Mouse (Mus musculus) CH12.LX (cell line): ENCODE data around the gene Gm42417. TPM values are rescaled to one million over a fixed set of nuclear protein-coding genes. Genes with fewer than 3 reads are reported as not detected.
A peak's percentile ranks its signal among the peaks of the same experiment; 100 is the strongest.

Experiments
- DNase-seq: peaks from one replicate; pipeline ENCODE4 v3.0.0-alpha.2; 2013; ENCODE audit errors: extremely low read depth
- H3K27ac ChIP-seq: 2 replicates; pipeline ENCODE4 v1.5.1; 2012; ENCODE audit warnings: low read depth, mild to moderate bottlenecking, control low read depth, moderate library complexity; ENCODE audit not compliant: insufficient read depth
- H3K27me3 ChIP-seq: replicated peaks from 2 replicates; pipeline ENCODE3; 2012; ENCODE audit warnings: inconsistent platforms
- H3K36me3 ChIP-seq, 2 experiments: replicated peaks in 1 of 2; 2 replicates each; pipeline versions ENCODE3 to v1.6.1; 2012; ENCODE audit warnings: inconsistent platforms in 1 of 2, low read length in 1 of 2, mild to moderate bottlenecking in 1 of 2, mixed read lengths in 1 of 2, moderate library complexity in 1 of 2; ENCODE audit not compliant: control insufficient read depth in 1 of 2, insufficient read depth in 1 of 2
- H3K4me1 ChIP-seq, 2 experiments: 2 replicates each; pipeline ENCODE4 v1.6.1; 2012; ENCODE audit warnings: inconsistent platforms in 1 of 2, moderate library complexity in 1 of 2; ENCODE audit not compliant: insufficient read depth in 2 of 2, control insufficient read depth in 1 of 2
- H3K4me2 ChIP-seq: 2 replicates; pipeline ENCODE4 v1.6.1; 2012; ENCODE audit warnings: low read depth, mild to moderate bottlenecking, control low read depth; ENCODE audit not compliant: poor library complexity, insufficient read depth, severe bottlenecking
- H3K4me3 ChIP-seq, 3 experiments: fragments of 150-350 bp in 1 of 3; sonication (generic) in 1 of 3; replicated peaks in 1 of 3; 2 replicates each; pipeline versions ENCODE3 to v1.5.1; 2011 to 2012; ENCODE audit warnings: low read depth in 2 of 3, low read length in 2 of 3, mild to moderate bottlenecking in 2 of 3, moderate library complexity in 2 of 3, control low read depth in 1 of 3, improper control_type of control experiment in 1 of 3, inconsistent platforms in 1 of 3, mixed read lengths in 1 of 3; ENCODE audit not compliant: poor library complexity in 1 of 3
- H3K79me2 ChIP-seq: replicated peaks from 2 replicates; pipeline ENCODE4 v1.6.1; 2012; ENCODE audit warnings: mild to moderate bottlenecking, moderate library complexity; ENCODE audit not compliant: control insufficient read depth, poor library complexity, insufficient read depth, severe bottlenecking; ENCODE audit errors: extremely low read depth
- H3K9ac ChIP-seq: 2 replicates; pipeline ENCODE4 v1.6.1; 2012; ENCODE audit warnings: low read depth, mild to moderate bottlenecking, control low read depth, moderate library complexity; ENCODE audit not compliant: insufficient read depth
- H3K9me3 ChIP-seq: replicated peaks from 2 replicates; pipeline ENCODE3; 2012; ENCODE audit warnings: low read length, inconsistent platforms, mixed read lengths
- CHD2 ChIP-seq: IDR thresholded peaks from 2 replicates; pipeline ENCODE4 v1.6.1; 2011; ENCODE audit warnings: low read length, improper control_type of control experiment
- CTCF ChIP-seq, 2 experiments: IDR thresholded peaks in 1 of 2; conservative IDR thresholded peaks in 1 of 2; 2 replicates each; pipeline ENCODE4 v1.5.1; 2011 to 2012; ENCODE audit warnings: low read depth in 2 of 2, low read length in 2 of 2, improper control_type of control experiment in 1 of 2, inconsistent platforms in 1 of 2, mild to moderate bottlenecking in 1 of 2, moderate library complexity in 1 of 2
- EP300 ChIP-seq: IDR thresholded peaks from 2 replicates; pipeline ENCODE4 v1.6.1; 2011; ENCODE audit warnings: low read length, improper control_type of control experiment
- ETS1 ChIP-seq: conservative IDR thresholded peaks from 2 replicates; pipeline ENCODE4 v1.6.1; 2012; ENCODE audit warnings: low read depth, mild to moderate bottlenecking, inconsistent platforms, low read length, improper control_type of control experiment, moderate library complexity
- GABPA ChIP-seq: IDR thresholded peaks from 2 replicates; pipeline ENCODE4 v1.6.1; 2012; ENCODE audit warnings: low read depth, low read length, improper control_type of control experiment, inconsistent platforms; ENCODE audit not compliant: insufficient replicate concordance
- IRF4 ChIP-seq: IDR thresholded peaks from 2 replicates; pipeline ENCODE4 v1.6.1; 2014; ENCODE audit warnings: low read depth, mild to moderate bottlenecking, inconsistent platforms, low read length, improper control_type of control experiment
- JUND ChIP-seq: conservative IDR thresholded peaks from 2 replicates; pipeline ENCODE4 v1.6.1; 2011; ENCODE audit warnings: low read depth, low read length, improper control_type of control experiment
- KAT2A ChIP-seq: IDR thresholded peaks from 2 replicates; pipeline ENCODE4 v1.6.1; 2012; ENCODE audit warnings: low read length, improper control_type of control experiment, inconsistent platforms; ENCODE audit not compliant: insufficient replicate concordance
- MAFK ChIP-seq: IDR thresholded peaks from 2 replicates; pipeline ENCODE4 v1.6.1; 2011; ENCODE audit warnings: low read length, improper control_type of control experiment; ENCODE audit not compliant: insufficient replicate concordance
- MAX ChIP-seq: IDR thresholded peaks from 2 replicates; pipeline ENCODE4 v1.6.1; 2011; ENCODE audit warnings: low read length, improper control_type of control experiment
- MAZ ChIP-seq: IDR thresholded peaks from 2 replicates; pipeline ENCODE4 v1.6.1; 2012; ENCODE audit warnings: low read depth, mild to moderate bottlenecking, inconsistent platforms, low read length, improper control_type of control experiment, moderate library complexity
- MXI1 ChIP-seq: IDR thresholded peaks from 2 replicates; pipeline ENCODE4 v1.6.1; 2011; ENCODE audit warnings: mild to moderate bottlenecking, low read depth, low read length, improper control_type of control experiment
- MYC ChIP-seq: IDR thresholded peaks from 2 replicates; pipeline ENCODE4 v1.6.1; 2011; ENCODE audit warnings: low read depth, mild to moderate bottlenecking, improper control_type of control experiment, low read length
- NELFE ChIP-seq: IDR thresholded peaks from 2 replicates; pipeline ENCODE4 v1.6.1; 2011; ENCODE audit warnings: low read depth, low read length, improper control_type of control experiment
- RAD21 ChIP-seq: IDR thresholded peaks from 2 replicates; pipeline ENCODE4 v1.6.1; 2011; ENCODE audit warnings: low read depth, mild to moderate bottlenecking, low read length, improper control_type of control experiment, moderate library complexity
- SIN3A ChIP-seq: IDR thresholded peaks from 2 replicates; pipeline ENCODE4 v1.6.1; 2012; ENCODE audit warnings: low read length, improper control_type of control experiment, inconsistent platforms
- SMC3 ChIP-seq: IDR thresholded peaks from 2 replicates; pipeline ENCODE4 v1.6.1; 2011; ENCODE audit warnings: low read depth, low read length, improper control_type of control experiment
- TBP ChIP-seq: conservative IDR thresholded peaks from 2 replicates; pipeline ENCODE4 v1.6.1; 2011; ENCODE audit warnings: low read depth, low read length, improper control_type of control experiment
- TCF12 ChIP-seq: IDR thresholded peaks from 2 replicates; pipeline ENCODE4 v1.6.1; 2014; ENCODE audit warnings: low read depth, mild to moderate bottlenecking, inconsistent platforms, low read length, improper control_type of control experiment
- UBTF ChIP-seq: IDR thresholded peaks from 2 replicates; pipeline ENCODE4 v1.6.1; 2012; ENCODE audit warnings: low read depth, mild to moderate bottlenecking, inconsistent platforms, low read length, improper control_type of control experiment, moderate library complexity
- USF1 ChIP-seq: IDR thresholded peaks from 2 replicates; pipeline ENCODE4 v1.6.1; 2014; ENCODE audit warnings: low read depth, mild to moderate bottlenecking, inconsistent platforms, low read length, improper control_type of control experiment
- ZC3H11A ChIP-seq: IDR thresholded peaks from 2 replicates; pipeline ENCODE4 v1.6.1; 2012; ENCODE audit warnings: low read depth, mild to moderate bottlenecking, inconsistent platforms, low read length, improper control_type of control experiment
- ZNF384 ChIP-seq: IDR thresholded peaks from 2 replicates; pipeline ENCODE4 v1.6.1; 2012; ENCODE audit warnings: low read depth, low read length, improper control_type of control experiment, inconsistent platforms
- dilution Hi-C: fragments of 300-500 bp; cut with MboI; formaldehyde crosslinking; loops from 2 replicates; pipeline ENCODE4 v1.14.3; 2020; ENCODE audit warnings: low sequenced_read_pairs; ENCODE audit not compliant: extremely low pct_unique_long_range_greater_than_20kb, extremely low pct_ligation_motif_present
- in situ Hi-C: fragments of 300-500 bp; cut with MboI; formaldehyde crosslinking; loops from 3 replicates; pipeline ENCODE4 v1.14.3; 2019; ENCODE audit warnings: low sequenced_read_pairs, low pct_ligation_motif_present, low pct_unique_long_range_greater_than_20kb, mixed read lengths
- polyA plus RNA-seq: library from polyadenylated mRNA; unstranded; fragments of >175 nt; gene quantifications from 2 replicates; pipeline ENCODE4 v1.2.1, GENCODE M21; 2012; ENCODE audit warnings: low read depth; ENCODE audit not compliant: insufficient read length
- total RNA-seq, 2 experiments: library from RNA; depleted of rRNA; stranded (reverse); fragments of 300-350 nt in 1 of 2; fragments of >200 nt in 1 of 2; gene quantifications; 2 replicates each; pipeline ENCODE4 v1.2.3; 2012 to 2014

The Gm42417 gene
- total and polyA plus RNA-seq, 3 experiments = 0.08 to 3.9 TPM; not detected in 1

- Histone ChIP-seq H3K27me3 (no peaks in the 10 kb centered on the region), H3K9ac (no peak overlapping the region), H3K4me3 (no peak overlapping the region), H3K27ac (no peak overlapping the region), H3K4me2 (no peak overlapping the region)
- peak; percentile 71 for DNase-seq
- in situ Hi-C loops = no loop called here
- dilution Hi-C loops = no loop called here
- TF ChIP-seq SMC3 (peak; percentile 80), CTCF (conservative IDR thresholded peaks at IDR 0.05 in 1 of 2, IDR thresholded peaks at IDR 0.05 in 1 of 2; ENCODE audit: low read depth in 2 of 2, low read length in 2 of 2) (peak; percentile 89 to 97), MAFK (no peak), ETS1 (no peak), ZC3H11A (peak; percentile 16; the same call in 1 of the 2 replicates), MAZ (no peak), NELFE (0 out of 2 replicates have a peak, but pooled peaks have one; percentile 30), RAD21 (peak; percentile 74), MAX (no peak), SIN3A (0 out of 2 replicates have a peak, but pooled peaks have one; percentile 18)
- TF ChIP-seq, all 38 proteins: peak for 6
- H3K9me3 ChIP-seq = no peaks in the 10 kb centered on the region
- no peaks in the 10 kb centered on the region for H3K4me1 ChIP-seq
- H3K79me2 ChIP-seq = no peaks in the 10 kb centered on the region
- H3K36me3 ChIP-seq = peaks cover 9 to 57% of the 10 kb centered on the region in 2 experiments
Observed at GRCm38 (mm10) chr1:36501261-36501660, 38.0 kb downstream of the Gm42417 start.

GRCm38 (mm10) chr1:36497312-36497711, 41.9 kb downstream of the Gm42417 start:
- H3K4me3 ChIP-seq = no peak overlapping the region
- no peaks in the 10 kb centered on the region for H3K27me3 ChIP-seq
- H3K79me2 ChIP-seq = no peaks in the 10 kb centered on the region
- no peak for DNase-seq
- TF ChIP-seq MYC (no peak), CHD2 (no peak), KAT2A (no peak), ZC3H11A (no peak), UBTF (no peak)
- no peaks in the 10 kb centered on the region for H3K4me1 ChIP-seq
- no peak overlapping the region for H3K27ac ChIP-seq
- no peak overlapping the region for H3K4me2 ChIP-seq
- H3K9ac ChIP-seq = no peak overlapping the region
- dilution Hi-C loops = no loop called here
- H3K9me3 ChIP-seq = no peaks in the 10 kb centered on the region
- in situ Hi-C loops = no loop called here
- peaks cover 7 to 41% of the 10 kb centered on the region in 2 experiments for H3K36me3 ChIP-seq

GRCm38 (mm10) chr1:36496719-36497118, 42.5 kb downstream of the Gm42417 start:
- H3K27me3 ChIP-seq = no peaks in the 10 kb centered on the region

More at GRCm38 (mm10) chr1:36496719-36497118, 42.5 kb downstream of the Gm42417 start:
- TF ChIP-seq MAZ (no peak), MXI1 (no peak), UBTF (no peak), TCF12 (no peak), EP300 (no peak), ZNF384 (no peak), GABPA (no peak), USF1 (no peak), TBP (no peak), IRF4 (no peak), CTCF (conservative IDR thresholded peaks at IDR 0.05 in 1 of 2, IDR thresholded peaks at IDR 0.05 in 1 of 2; ENCODE audit: low read depth in 2 of 2, low read length in 2 of 2) (peak in 1 of 2 experiments; percentile 60; a peak in 2 of 4 replicates), NELFE (no peak), JUND (no peak), MAX (no peak), SMC3 (peak; percentile 43), RAD21 (peak; percentile 56)
- TF ChIP-seq, all 38 proteins: peak for 3
- no peaks in the 10 kb centered on the region for H3K4me1 ChIP-seq
- no peaks in the 10 kb centered on the region for H3K79me2 ChIP-seq
- no peak overlapping the region for H3K9ac ChIP-seq
- H3K36me3 ChIP-seq = peaks cover 7 to 38% of the 10 kb centered on the region in 2 experiments
- in situ Hi-C loops (no loop called here), dilution Hi-C loops (no loop called here)
- no peak for DNase-seq
- no peak overlapping the region for H3K4me2 ChIP-seq
- no peak overlapping the region for H3K27ac ChIP-seq
- H3K4me3 ChIP-seq = no peak overlapping the region
- no peaks in the 10 kb centered on the region for H3K9me3 ChIP-seq
